Mouse (Mus musculus): Measurements from ENCODE around the gene Tra2b. TPM values are rescaled to one million over a fixed set of nuclear protein-coding genes. Genes with fewer than 3 reads are reported as not detected.
"Not testable (repeated sequence)": the region's sequence is repeated elsewhere in the genome, so short reads cannot be mapped to it uniquely, and the experiment has no call there.

Tra2b gene
- polyA plus RNA-seq, 1 experiment = 169 TPM

DNA sequence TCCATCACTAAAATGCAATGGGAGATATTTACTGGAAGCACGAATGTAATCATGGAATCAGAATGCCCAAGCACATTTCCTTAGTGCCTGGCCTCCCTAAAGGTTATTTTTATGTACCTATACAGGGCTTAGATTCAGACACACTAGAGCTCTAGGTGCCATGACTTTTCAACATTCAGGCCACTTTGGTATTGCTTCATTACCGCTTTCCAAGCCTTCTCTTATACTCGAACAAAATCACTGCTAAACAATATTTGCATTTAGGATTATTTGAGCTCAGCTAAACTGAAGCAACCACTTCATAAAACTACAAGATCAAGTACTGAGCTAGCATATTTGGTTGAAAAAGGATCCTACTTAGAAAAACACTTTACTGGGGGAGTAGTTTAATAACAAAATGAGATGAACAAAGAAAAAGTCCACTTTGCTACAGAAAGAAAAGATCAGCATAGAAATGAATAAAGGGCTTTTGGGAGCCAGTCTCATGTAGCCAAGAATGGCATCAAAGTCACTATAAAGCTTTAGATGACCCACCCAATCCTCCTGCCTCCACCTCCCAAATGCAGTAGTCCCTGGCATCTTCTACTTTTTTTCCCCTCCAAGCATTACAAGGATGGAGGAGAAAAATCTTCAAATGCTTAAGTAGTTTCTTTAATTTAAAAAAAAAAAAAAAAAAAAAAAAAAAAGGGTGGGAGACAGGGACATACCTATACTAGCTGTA lies 5.2 kb downstream of the Tra2b start:
- TF ChIP-seq CTCF (IDR thresholded peaks at IDR 0.05; ENCODE audit: insufficient read depth, low read depth, low read length) (no peak), POLR2A (IDR thresholded peaks at IDR 0.05; ENCODE audit: insufficient read depth, low read depth, low read length) (no peak)
- Histone ChIP-seq H3K27ac (ENCODE audit: insufficient read depth, low read depth, low read length) (no peak overlapping the region), H3K4me1 (ENCODE audit: control insufficient read depth, insufficient read depth, low read length) (0 out of 2 replicates have a peak, but pooled peaks cover 2% of the 10 kb centered on the region), H3K4me3 (ENCODE audit: insufficient read depth, low read depth, low read length) (no peak overlapping the region)
- WGBS = 23% methylated on average over 3 of the region's 3 CpGs

DNA sequence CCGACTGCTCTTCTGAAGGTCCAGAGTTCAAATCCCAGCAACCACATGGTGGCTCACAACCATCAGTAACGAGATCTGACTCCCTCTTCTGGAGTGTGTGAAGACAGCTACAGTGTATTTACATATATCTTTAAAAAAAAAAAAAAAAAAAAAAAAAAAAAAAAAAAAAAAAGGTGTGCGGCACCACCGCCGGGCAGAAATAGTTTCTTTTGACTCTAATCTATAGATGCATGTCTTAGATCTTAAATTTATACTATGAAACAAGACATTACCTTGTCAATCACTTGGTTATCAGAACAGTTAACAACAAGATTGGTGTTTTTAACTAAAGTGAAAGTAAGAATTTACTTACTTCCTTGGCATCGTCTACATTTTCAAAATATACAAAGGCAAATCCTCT lies 13.6 kb downstream of the Tra2b start:
- H3K4me1 ChIP-seq (ENCODE audit: control insufficient read depth, insufficient read depth, low read length); H3K4me3 ChIP-seq (ENCODE audit: insufficient read depth, low read depth, low read length); H3K27ac ChIP-seq (ENCODE audit: insufficient read depth, low read depth, low read length): not testable (repeated sequence)
- WGBS = 76% methylated on average over 6 of the region's 6 CpGs

DNA sequence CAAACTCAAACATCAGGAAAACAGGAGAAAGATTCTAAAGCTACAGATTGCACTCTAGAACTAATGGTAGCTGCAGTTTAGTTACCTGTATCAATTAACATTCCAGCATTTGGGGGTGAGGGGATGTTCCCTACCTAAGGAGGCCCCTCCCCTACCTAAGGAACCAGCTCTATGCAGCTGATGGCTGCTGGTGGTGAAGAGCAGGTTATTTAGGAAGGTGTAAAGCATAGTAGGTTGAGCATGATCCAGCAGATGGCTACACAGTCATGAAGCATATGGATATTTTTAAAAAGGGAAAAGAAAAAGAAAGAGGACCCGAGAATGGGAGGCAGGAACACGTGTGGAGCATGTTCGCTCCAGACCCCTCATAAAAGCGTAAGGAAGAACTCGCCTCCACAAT lies 15.5 kb downstream of the Tra2b start:
- Histone ChIP-seq H3K27ac (ENCODE audit: insufficient read depth, low read depth, low read length) (no peak overlapping the region), H3K4me3 (ENCODE audit: insufficient read depth, low read depth, low read length) (no peak overlapping the region), H3K4me1 (ENCODE audit: control insufficient read depth, insufficient read depth, low read length) (no peaks in the 10 kb centered on the region)
- no peak for TF ChIP-seq CTCF (IDR thresholded peaks at IDR 0.05; ENCODE audit: insufficient read depth, low read depth, low read length)
- TF ChIP-seq POLR2A (IDR thresholded peaks at IDR 0.05; ENCODE audit: insufficient read depth, low read depth, low read length) = no peak
- WGBS = 90% methylated on average over 5 of the region's 5 CpGs

DNA sequence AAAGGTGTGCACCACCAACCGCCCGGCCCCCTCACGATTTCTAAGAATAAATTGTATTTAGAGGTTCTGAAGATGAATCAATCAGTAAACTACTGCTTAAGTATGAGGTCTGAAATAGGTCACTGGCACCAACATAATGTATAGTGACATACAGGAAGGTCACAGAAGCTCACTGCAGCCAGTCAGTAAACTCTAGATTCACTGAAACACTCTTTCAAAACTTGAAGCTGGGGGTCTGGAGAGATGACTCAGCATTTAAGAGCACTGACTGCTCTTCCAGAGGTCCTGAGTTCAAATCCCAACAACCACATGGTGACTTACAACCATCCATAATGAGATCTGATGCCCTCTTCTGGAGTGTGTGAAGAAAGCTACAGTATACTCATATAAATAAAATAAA lies 16.1 kb downstream of the Tra2b start:
- Histone ChIP-seq H3K27ac (ENCODE audit: insufficient read depth, low read depth, low read length) (no peak overlapping the region), H3K4me1 (ENCODE audit: control insufficient read depth, insufficient read depth, low read length) (no peaks in the 10 kb centered on the region), H3K4me3 (ENCODE audit: insufficient read depth, low read depth, low read length) (no peak overlapping the region)
- 92% methylated on average over 3 of the region's 3 CpGs for WGBS
- TF ChIP-seq CTCF (IDR thresholded peaks at IDR 0.05; ENCODE audit: insufficient read depth, low read depth, low read length) = no peak
- no peak for TF ChIP-seq POLR2A (IDR thresholded peaks at IDR 0.05; ENCODE audit: insufficient read depth, low read depth, low read length)

DNA sequence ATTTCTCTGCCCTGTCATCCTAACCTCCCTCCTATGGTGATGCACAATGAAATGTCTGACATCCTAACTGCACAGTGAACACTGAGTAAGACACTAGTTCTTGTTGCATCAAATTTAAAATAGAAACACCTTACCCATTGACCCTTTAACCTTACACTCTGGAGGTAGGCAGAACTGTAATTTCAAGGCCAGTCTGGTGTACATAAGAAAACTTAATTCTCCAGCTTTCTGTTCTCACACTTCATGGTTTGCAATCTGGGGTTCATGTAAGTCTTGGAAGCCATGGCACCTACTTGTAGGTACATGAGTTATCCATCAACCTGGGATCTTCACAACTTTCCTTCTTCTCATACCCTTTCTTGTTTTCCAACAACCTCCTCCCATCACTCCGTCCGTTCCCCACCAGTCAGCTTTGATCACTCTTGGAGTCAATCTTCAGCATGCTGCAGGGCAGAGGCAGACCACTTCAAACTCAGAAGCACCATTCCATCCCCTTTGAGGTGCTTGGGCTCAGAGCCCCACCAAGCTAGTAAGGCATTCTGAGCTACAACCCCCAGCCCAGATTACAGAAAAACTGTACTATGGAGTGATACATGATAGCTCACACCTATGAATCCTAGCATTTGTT lies 23.5 kb downstream of the Tra2b start:
- TF ChIP-seq POLR2A (IDR thresholded peaks at IDR 0.05; ENCODE audit: insufficient read depth, low read depth, low read length) (no peak), CTCF (IDR thresholded peaks at IDR 0.05; ENCODE audit: insufficient read depth, low read depth, low read length) (no peak)
- Histone ChIP-seq H3K4me1 (ENCODE audit: control insufficient read depth, insufficient read depth, low read length) (no peaks in the 10 kb centered on the region), H3K27ac (ENCODE audit: insufficient read depth, low read depth, low read length) (no peak overlapping the region), H3K4me3 (ENCODE audit: insufficient read depth, low read depth, low read length) (no peak overlapping the region)
- 97% methylated on average over 2 of the region's 2 CpGs for WGBS

DNA sequence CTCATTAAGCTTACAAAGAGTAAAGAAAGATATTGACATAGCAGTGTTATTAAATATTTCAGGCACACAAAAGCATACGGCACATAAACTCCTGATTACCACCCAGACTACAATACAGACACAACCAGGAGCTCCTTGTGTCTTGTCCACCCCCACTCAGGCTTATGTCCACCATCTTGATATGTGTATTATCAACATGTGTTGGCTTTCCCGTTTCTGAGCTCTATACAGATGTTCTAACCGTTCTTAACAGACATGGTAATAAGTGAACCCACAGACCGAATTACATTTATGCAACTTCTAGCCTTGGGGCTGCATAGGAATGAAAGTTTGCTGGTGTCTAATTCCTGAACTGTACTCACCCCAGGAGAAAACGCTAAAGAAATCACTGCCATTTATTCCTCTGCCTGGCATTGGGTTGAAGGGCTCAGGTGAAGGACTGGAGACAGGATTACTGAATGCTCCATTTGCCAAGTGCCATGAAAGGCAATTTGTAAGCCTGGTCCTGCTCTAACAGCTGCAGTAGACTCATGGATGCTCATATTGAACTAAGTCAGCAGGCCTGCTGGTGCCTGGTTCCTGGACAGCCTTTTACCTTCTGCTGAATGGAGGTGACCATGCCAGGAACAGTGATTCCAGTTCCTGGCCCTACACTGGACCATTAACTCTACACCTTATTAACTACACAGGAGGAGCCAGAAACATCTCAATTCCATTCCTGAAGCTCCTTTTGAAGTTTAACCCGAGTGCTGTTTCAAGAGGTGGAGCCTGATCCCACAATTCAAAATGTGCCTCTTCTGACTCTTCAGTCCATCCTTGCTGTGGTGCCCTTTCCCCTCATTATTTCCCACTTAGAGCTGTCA lies 24.2 kb downstream of the Tra2b start:
- no peaks in the 10 kb centered on the region for H3K4me1 ChIP-seq (ENCODE audit: control insufficient read depth, insufficient read depth, low read length)
- no peak overlapping the region for H3K27ac ChIP-seq (ENCODE audit: insufficient read depth, low read depth, low read length)
- H3K4me3 ChIP-seq (ENCODE audit: insufficient read depth, low read depth, low read length) = no peak overlapping the region
- 75% methylated on average over 6 of the region's 6 CpGs for WGBS
- no peak for TF ChIP-seq CTCF (IDR thresholded peaks at IDR 0.05; ENCODE audit: insufficient read depth, low read depth, low read length)

DNA sequence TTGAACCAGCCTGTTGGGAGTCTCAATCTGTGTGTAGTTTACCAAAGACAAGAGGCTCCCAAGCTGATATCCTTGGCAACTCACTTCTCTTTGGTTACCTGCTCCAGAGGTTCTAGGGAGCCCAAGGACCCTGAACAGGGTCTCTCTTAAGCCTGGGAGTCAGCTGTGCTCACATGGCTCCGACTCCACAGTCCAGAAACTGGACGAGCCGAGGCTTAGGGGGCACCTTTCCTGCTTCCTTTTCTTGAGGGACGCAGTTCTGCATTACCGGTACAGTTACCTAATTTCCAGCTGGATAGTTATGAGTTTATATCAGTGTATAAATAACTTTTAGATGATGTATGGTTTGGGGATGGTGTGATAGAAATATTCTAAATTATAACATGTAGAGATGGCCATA lies 24.9 kb downstream of the Tra2b start:
- no peaks in the 10 kb centered on the region for H3K4me1 ChIP-seq (ENCODE audit: control insufficient read depth, insufficient read depth, low read length)
- TF ChIP-seq CTCF (IDR thresholded peaks at IDR 0.05; ENCODE audit: insufficient read depth, low read depth, low read length) (no peak), POLR2A (IDR thresholded peaks at IDR 0.05; ENCODE audit: insufficient read depth, low read depth, low read length) (no peak)
- H3K4me3 ChIP-seq (ENCODE audit: insufficient read depth, low read depth, low read length) = no peak overlapping the region
- no peak overlapping the region for H3K27ac ChIP-seq (ENCODE audit: insufficient read depth, low read depth, low read length)
- 93% methylated on average over 5 of the region's 5 CpGs for WGBS

DNA sequence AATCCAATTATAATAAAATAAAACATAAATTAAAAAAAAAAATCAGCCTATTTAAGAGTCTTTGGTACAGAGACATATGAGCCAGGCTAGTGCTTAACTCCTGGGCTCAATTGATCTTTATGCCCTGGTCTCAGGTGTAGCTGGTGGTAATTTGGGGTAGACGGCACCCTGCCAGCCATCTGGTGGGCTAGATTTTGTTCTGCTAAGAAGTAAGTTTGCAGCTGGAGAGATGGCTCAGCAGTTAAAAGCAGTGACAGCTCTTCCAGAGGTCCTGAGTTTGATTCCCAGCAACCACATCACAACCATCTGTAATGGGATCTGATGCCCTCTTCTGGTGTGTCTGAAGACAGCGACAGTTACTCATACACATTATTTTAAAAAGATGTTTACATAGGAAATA lies 25.8 kb downstream of the Tra2b start:
- Histone ChIP-seq H3K4me3 (ENCODE audit: insufficient read depth, low read depth, low read length) (no peak overlapping the region), H3K27ac (ENCODE audit: insufficient read depth, low read depth, low read length) (no peak overlapping the region), H3K4me1 (ENCODE audit: control insufficient read depth, insufficient read depth, low read length) (no peaks in the 10 kb centered on the region)
- TF ChIP-seq CTCF (IDR thresholded peaks at IDR 0.05; ENCODE audit: insufficient read depth, low read depth, low read length) = no peak
- no peak for TF ChIP-seq POLR2A (IDR thresholded peaks at IDR 0.05; ENCODE audit: insufficient read depth, low read depth, low read length)
- WGBS = 78% methylated on average over 2 of the region's 2 CpGs

DNA sequence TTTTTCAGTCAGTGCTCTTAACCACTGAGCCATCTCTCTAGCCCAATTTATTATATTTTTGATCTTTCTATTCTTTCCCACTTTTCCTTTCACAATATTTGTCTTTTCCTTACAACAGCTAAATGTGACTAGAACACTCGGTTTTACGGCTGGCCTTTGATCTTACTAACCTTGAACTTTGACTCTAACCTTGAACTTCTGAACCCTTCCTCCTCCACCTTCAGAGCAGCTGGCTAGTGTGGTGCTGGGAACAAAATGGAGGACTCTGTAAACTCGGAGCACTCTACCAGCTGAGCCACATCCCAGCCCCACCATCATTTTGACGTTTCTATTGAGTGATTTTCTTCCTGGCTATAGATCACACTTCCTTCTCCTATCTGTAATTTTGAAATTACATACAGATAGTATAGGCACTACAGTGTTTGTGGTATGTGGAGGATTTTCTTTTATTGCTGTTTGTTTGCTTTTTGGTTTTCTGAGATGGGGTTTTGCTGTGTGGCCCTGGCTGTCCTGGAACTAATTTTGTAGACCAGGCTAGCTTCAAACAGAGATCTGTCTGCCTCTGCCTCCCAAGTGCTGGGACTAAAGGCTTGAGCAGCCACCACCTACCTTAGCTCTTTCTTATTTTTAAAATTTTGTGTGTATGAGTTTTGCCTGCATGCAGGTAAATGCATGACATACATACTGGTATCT lies 26.7 kb downstream of the Tra2b start:
- no peak for TF ChIP-seq CTCF (IDR thresholded peaks at IDR 0.05; ENCODE audit: insufficient read depth, low read depth, low read length)
- TF ChIP-seq POLR2A (IDR thresholded peaks at IDR 0.05; ENCODE audit: insufficient read depth, low read depth, low read length) = no peak
- WGBS = 77% methylated on average over 4 of the region's 4 CpGs
- Histone ChIP-seq H3K4me1 (ENCODE audit: control insufficient read depth, insufficient read depth, low read length) (peaks cover 5% of the 10 kb centered on the region), H3K27ac (ENCODE audit: insufficient read depth, low read depth, low read length) (no peak overlapping the region), H3K4me3 (ENCODE audit: insufficient read depth, low read depth, low read length) (no peak overlapping the region)

DNA sequence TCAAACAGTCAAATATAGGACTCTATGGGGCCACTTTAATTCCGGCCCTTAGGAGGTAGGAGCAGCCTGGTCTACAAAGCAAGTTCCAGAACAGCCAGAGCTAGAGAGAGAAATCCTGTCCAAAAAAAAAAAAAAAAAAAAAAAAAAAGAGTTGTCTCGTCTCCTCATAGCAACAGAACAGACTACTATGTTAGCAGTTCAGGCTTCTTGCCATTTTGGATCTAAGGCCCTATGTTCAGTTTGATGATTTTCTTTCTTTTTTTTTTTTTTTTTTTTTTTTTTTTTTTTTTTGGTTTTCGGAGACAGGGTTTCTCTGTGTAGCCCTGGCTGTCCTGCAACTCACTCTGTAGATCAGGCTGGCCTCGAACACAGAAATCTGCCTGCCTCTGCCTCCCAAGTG lies 27.4 kb downstream of the Tra2b start:
- not testable (repeated sequence) for H3K4me1 ChIP-seq (ENCODE audit: control insufficient read depth, insufficient read depth, low read length); H3K27ac ChIP-seq (ENCODE audit: insufficient read depth, low read depth, low read length); H3K4me3 ChIP-seq (ENCODE audit: insufficient read depth, low read depth, low read length)
- WGBS = 85% methylated on average over 4 of the region's 4 CpGs
